Mouse (Mus musculus) cerebellum, adult 2 months (tissue): ENCODE data around the gene Sema4b. TPM values are rescaled to one million over a fixed set of nuclear protein-coding genes. Genes with fewer than 3 reads are reported as not detected.
A peak's percentile ranks its signal among the peaks of the same experiment; 100 is the strongest.

ENCODE experiments used
- DNase-seq, 2 experiments: peaks; one replicate each; pipeline ENCODE4 v3.0.0; 2021
- H3K27ac ChIP-seq: fragments of 200-500 bp; 2 replicates; pipeline ENCODE4 v1.5.1; 2012; ENCODE audit warnings: low read length, control low read depth, inconsistent platforms; ENCODE audit not compliant: insufficient read depth
- H3K27me3 ChIP-seq: fragments of 200-500 bp; 2 replicates; pipeline ENCODE4 v1.6.1; 2012; ENCODE audit warnings: inconsistent platforms, mild to moderate bottlenecking, low read length, moderate library complexity; ENCODE audit not compliant: control insufficient read depth, insufficient read depth
- H3K4me1 ChIP-seq: fragments of 200-500 bp; 2 replicates; pipeline ENCODE4 v1.6.1; 2011; ENCODE audit warnings: low read length; ENCODE audit not compliant: control insufficient read depth, insufficient read depth
- H3K4me3 ChIP-seq: fragments of 200-500 bp; replicated peaks from 2 replicates; pipeline ENCODE3; 2011; ENCODE audit warnings: mild to moderate bottlenecking, low read depth, low read length, control low read depth; ENCODE audit not compliant: insufficient read depth
- CTCF ChIP-seq: fragments of 200-500 bp; IDR thresholded peaks from 2 replicates; pipeline ENCODE4 v1.5.1; 2011; ENCODE audit warnings: low read depth, mild to moderate bottlenecking, control low read depth, low read length, moderate library complexity, borderline replicate concordance; ENCODE audit not compliant: insufficient read depth
- POLR2A ChIP-seq: fragments of 200-500 bp; IDR thresholded peaks from 2 replicates; pipeline ENCODE4 v1.6.1; 2011; ENCODE audit warnings: low read length, control low read depth, borderline replicate concordance; ENCODE audit not compliant: insufficient read depth
- WGBS: fragments of 180-500 bp; shearing (Covaris S2); methylation state at CpG from one replicate; pipeline ENCODE4 v1.1.7; 2018; 5-methylcytosine and 5-hydroxymethylcytosine counted together
- polyA plus RNA-seq: library from polyadenylated mRNA; depleted of rRNA; stranded (reverse); fragments of >200 nt; gene quantifications from 2 replicates; pipeline ENCODE4 v1.2.3, GENCODE M21; 2012

Sema4b gene
- polyA plus RNA-seq, 1 experiment = 10.7 TPM

GRCm38 (mm10) chr7:80238542-80238941 lies 51.9 kb downstream of the Sema4b start:
- Histone ChIP-seq H3K4me3 (no peak overlapping the region), H3K27ac (no peak overlapping the region), H3K4me1 (peaks cover 3% of the 10 kb centered on the region; the same call in 1 of the 2 replicates), H3K27me3 (no peaks in the 10 kb centered on the region)
- no peak for DNase-seq
- WGBS = 85% methylated on average over 10 of the region's 10 CpGs
- TF ChIP-seq CTCF = no peak
- no peak for TF ChIP-seq POLR2A

GRCm38 (mm10) chr7:80241661-80242060 lies 55.0 kb downstream of the Sema4b start:
- no peak for DNase-seq
- Histone ChIP-seq H3K27me3 (no peaks in the 10 kb centered on the region), H3K4me3 (no peak overlapping the region), H3K27ac (no peak overlapping the region), H3K4me1 (no peaks in the 10 kb centered on the region)
- 83% methylated on average over 4 of the region's 4 CpGs for WGBS
- TF ChIP-seq POLR2A (no peak), CTCF (no peak)

DNA sequence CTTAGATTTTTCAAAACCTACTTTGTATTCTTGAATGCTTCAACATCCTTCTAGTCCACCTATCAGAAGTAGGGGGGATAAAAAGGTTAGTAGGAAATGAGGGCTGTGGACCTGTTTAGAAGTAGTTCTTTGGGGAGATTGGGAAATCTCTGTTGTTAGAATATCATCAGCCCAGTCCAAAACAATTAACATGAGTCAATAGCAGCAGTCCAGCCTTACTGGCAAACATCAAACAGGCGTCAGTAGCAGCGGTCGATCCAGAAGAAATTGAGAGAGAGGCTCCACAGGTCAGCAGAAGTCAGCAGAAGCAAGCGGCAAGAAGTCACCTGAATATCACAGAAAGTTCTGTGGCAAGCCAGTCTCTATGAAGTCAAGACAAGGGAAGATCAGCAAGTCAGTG lies 58.2 kb downstream of the Sema4b start:
- no peak for DNase-seq
- no peaks in the 10 kb centered on the region for H3K27me3 ChIP-seq
- 92% methylated on average over 4 of the region's 4 CpGs for WGBS
- no peak for TF ChIP-seq POLR2A
- no peak for TF ChIP-seq CTCF
- H3K4me3 ChIP-seq = no peak overlapping the region
- no peaks in the 10 kb centered on the region for H3K4me1 ChIP-seq
- no peak overlapping the region for H3K27ac ChIP-seq

DNA sequence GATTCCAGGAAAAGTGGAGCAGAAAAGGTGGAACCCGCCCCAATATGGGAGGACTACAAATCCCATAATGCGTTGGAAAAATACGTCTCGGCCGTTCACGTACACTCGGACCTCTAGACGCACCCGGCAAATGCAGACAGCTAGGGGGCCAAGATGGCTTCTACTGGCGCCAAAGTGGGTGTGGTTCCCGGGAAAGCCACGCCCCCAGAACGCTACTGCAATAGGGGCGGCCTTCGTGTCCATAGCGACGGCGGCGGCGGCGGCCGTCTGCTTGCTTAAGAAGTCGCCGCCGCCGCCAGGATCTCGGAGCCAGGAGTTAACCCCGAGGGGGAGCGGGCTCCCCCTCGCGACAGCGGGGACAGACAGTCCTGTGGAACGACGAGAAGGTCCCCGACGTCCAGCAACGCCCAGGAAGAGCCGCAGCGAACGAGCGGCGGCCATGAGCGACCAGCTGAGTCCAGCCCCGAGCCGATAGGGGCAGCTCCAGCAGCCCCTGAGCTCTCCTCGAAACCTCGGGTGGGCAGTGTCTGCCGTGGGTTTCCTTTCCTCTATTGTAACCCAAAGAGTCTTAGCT lies 59.6 kb downstream of the Sema4b start, which contains the start of gene Ttll13:
Gene Ttll13, plus strand, starts transcription at position 229 of the 574 bp plus-strand sequence.
- Histone ChIP-seq H3K27ac (0 out of 2 replicates have a peak within 1 kb of the TSS, but pooled peaks have one; percentile 35), H3K27me3 (no peaks in the 10 kb centered on the region), H3K4me3 (peak within 1 kb of the TSS; percentile 86), H3K4me1 (no peaks in the 10 kb centered on the region)
- WGBS = under 1% methylated on average over 48 of the region's 48 CpGs
- TF ChIP-seq CTCF = no peak
- TF ChIP-seq POLR2A = peak; percentile 51; the same call in 1 of the 2 replicates
- DNase-seq = peak; percentile 94 to 97

DNA sequence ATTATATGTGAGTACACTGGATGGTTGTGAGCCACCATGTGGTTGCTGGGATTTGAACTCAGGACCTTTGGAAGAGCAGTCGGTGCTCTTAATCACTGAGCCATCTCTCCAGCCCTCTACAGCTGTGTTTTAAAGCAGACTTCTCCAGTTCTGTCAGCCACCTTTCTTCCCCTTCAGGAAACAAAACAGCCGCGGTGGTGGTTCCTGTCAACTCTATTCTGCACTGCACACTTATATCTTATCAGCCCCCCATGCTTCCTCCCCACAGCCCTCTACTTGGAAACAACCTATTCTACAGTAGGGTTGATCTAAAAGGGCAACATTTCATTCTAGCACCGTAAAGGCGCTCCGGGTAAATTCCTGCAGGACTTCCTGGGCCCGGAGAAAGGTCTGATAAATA lies 60.2 kb downstream of the Sema4b start:
- no peak for DNase-seq
- Histone ChIP-seq H3K27me3 (no peaks in the 10 kb centered on the region), H3K4me1 (no peaks in the 10 kb centered on the region), H3K4me3 (no peak overlapping the region), H3K27ac (no peak overlapping the region)
- WGBS = 65% methylated on average over 7 of the region's 7 CpGs
- TF ChIP-seq CTCF (no peak), POLR2A (no peak)

DNA sequence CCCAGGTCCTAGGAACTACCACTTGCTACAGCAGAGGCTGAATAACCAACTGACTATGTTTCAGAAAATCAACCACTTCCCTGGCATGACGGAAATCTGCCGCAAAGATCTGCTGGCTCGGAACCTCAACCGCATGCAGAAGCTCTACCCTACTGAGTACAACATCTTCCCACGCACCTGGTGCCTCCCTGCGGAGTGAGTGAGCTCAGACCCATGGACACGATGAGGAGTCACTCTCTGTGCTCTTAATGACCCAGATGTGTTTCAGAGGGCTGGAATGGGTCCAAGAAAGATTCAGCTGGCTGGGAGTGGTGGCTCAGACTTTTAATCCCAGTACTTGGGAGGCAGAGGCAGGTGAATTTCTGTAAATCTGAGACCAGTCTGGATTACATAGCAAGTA lies 65.8 kb downstream of the Sema4b start:
- Histone ChIP-seq H3K27ac (no peak overlapping the region), H3K4me3 (no peak overlapping the region), H3K27me3 (no peaks in the 10 kb centered on the region), H3K4me1 (no peaks in the 10 kb centered on the region)
- DNase-seq = no peak
- no peak for TF ChIP-seq CTCF
- no peak for TF ChIP-seq POLR2A
- 62% methylated on average over 7 of the region's 7 CpGs for WGBS

DNA sequence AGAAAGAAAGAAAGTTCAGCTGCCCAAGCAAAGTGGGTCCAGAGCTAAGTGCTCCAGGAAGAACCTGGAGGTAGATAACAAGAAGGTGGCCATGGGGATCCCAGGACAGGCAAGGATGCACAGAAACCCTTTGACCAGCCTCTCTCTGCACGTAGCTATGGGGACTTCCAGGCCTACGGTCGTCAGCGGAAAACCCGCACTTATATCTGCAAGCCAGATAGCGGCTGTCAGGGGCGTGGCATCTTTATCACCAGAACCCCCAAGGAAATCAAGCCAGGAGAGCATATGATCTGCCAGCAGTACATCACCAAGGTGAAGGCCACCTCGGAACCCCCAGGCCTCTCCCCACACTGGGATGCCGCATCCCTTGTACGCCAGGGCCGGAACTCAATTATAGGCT lies 66.2 kb downstream of the Sema4b start:
- Histone ChIP-seq H3K27ac (no peak overlapping the region), H3K4me1 (no peaks in the 10 kb centered on the region), H3K27me3 (no peaks in the 10 kb centered on the region), H3K4me3 (no peak overlapping the region)
- DNase-seq = no peak
- TF ChIP-seq POLR2A (no peak), CTCF (no peak)
- 86% methylated on average over 11 of the region's 11 CpGs for WGBS

DNA sequence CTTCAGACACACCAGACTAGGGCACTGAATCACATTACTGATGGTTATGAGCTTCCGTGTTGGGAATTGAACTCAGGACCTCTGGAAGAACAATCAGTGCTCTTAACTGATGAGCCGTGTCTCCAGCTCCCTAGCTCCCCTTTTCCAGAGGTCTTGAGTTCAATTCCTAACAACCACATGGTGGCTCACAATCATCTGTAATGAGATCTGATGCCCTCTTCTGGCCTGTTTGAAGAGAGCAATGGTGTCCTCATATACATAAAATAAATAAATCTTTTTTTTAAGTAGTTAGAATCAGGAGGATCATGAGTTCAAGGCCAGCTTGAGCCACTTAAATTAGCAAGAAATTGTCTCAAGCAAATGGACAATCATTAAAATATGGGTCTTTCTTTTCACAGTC lies 69.3 kb downstream of the Sema4b start:
- Histone ChIP-seq H3K4me3 (no peak overlapping the region), H3K27me3 (no peaks in the 10 kb centered on the region), H3K27ac (no peak overlapping the region), H3K4me1 (no peaks in the 10 kb centered on the region)
- 72% methylated on average over 2 of the region's 2 CpGs for WGBS
- TF ChIP-seq CTCF (no peak), POLR2A (no peak)
- no peak for DNase-seq
